Mouse (Mus musculus) mature B cell (primary cell): ENCODE measurements around the gene Fbxo30.

ENCODE experiments used
- in situ Hi-C: fragments of 300-500 bp; cut with MboI; formaldehyde crosslinking; loops from 2 replicates; pipeline ENCODE4 v1.14.3; 2019

The Fbxo30 gene

DNA sequence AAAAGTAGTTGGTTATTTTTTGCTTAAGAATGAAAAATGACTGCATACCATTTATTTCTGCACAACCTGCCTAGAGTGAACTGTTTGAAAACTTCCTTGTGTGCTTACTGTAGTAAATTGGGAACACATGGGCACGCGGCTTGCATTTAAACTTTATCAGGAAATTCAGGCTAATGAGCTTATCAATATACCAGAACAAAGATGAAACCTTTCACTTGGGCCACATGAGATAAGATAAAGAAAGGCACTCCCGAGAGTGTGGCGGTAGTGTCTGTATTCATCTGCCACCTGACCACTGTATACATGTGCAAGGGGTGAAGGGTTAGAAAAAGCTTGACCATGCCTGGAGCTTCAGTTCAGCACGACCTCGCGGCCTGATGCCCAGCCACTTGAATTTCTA is 41.2 kb downstream of the Fbxo30 start:
- in situ Hi-C loops = no loop called here

DNA sequence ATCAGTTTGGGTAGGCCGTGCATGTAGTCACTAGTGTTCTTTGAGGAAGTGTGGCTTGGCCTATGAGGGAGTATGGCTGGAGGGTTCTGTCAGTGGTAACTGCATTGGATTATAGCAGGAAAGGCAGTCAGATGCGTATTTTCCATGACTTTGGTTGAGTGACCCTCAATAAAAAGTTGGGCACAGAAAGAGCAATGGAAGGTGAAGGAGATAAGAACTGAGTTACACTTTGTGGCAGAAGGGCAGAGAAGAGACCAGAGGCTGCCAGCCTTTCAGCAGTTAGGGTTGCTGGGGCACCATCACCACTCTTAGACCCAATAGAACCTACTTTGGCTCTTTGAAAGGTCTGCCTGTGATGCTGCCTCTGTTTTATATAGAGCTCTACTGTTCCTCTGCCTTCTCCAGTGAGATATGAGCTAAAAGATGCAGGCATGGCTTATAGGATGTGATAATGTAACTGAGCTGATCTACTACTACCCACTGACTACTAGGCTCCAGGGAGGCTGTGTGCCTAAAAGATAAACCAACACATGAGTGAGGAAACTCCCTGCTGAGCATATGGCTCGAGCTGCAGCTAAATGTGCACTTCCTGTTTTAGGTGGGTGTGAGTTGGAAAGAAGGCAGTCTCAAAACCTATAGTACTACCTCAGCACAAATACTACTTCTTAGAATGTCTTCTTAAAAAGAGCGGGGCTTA is 42.2 kb downstream of the Fbxo30 start:
- in situ Hi-C loops = no loop called here

DNA sequence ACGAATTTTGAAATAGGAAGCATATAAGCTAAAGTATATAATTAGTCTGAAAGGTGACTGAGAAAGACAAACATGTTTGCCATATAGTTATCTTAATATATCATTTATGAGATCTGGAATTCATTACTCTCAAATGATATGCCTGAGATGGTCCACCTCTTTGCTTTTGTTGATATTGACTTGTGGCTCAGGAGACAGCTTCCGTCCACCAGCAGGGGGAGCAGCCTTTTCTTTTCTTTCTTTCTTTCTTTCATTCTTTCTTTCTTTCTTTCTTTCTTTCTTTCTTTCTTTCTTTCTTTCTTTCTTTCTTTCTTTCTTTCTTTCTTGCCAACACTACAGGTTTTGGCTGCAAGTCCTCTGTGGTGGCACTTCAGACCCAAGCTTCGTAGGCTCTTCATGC is 45.4 kb downstream of the Fbxo30 start:
- in situ Hi-C loops = no loop called here

DNA sequence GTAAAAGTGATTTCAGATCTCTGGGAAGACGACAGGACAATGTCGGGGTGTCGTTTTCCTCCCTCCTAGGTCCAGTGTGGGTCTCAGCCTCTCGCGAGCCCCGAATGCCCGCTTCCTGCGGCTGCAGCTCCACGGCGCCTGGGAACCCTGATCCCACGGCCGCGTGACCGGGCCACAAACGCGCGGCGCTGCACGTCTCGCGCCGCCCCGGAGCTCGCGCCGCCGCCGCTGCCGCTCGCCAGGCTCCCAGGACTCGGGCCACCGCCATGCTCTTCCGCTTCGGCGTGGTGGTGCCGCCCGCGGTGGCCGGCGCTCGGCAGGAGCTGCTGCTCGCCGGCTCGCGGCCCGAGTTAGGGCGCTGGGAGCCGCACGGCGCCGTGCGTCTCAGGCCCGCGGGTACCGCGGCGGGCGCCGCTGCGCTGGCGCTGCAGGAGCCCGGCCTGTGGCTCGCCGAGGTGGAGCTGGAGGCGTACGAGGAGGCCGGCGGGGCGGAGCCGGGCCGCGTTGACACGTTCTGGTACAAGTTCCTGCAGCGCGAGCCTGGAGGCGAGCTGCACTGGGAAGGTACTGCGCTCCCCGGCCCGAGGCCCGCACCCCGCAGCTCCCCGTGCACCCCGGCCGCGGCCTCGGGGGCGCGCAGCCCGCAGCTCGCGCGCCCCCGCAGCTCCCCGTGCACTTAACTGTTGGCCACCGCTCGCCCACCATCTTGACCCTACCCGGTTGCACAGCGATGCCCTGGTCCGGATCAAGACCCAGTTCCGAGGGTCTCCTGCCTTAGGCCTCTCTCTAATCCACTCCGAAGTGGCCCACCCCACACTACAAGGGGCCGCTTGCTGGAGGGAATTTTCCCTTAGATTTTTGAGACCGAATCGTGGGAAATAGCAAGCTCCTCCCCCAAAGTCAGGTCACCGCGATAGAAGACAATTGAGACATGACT is 62.3 kb downstream of the Fbxo30 start, which contains the start of gene Epm2a:
Epm2a (plus strand) TSS at position 200 of the 937 bp plus-strand sequence.
- in situ Hi-C loops = no loop called here

DNA sequence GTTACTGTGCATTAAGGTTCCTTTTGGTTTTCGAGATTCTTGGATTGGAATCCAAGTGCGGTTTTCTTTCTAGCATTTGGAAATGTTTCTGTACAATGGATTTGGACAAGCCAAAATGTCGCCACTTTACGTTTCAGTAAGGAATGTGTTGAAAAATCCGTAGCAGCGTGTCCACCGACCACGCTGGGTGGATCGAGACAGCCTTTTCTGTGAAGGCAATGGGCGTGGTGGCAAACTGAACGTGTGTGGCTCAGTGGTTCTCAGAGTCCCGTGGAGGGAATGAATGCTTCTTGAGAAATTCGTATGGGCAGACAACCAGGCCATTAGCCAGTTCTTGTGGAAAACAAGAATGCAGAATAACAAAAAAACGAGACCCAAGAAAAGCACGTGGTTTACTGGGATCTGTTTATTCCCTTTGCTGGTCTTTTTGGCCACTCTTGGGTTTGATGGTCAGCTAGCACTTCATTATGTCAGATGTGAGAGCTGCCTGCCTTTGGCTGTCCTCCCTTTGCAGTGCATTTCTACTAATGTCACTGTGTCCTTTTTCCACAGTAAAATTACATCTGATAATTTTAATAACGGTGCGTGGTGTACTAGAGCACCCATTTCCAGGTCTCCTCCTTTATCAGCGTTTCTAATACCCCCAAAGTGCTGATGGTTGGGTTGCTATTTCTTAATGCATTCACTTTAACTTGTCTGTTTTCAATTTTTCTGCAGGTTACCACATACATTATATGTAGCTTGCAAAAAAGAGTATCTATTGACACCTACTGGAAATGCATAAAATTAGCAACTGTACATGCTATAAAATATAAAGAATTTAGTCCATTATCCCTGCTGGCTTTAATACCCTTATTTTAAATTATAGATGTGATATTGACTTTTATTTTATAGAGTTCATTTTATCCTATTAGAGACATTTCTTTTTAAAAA is 63.7 kb downstream of the Fbxo30 start:
- in situ Hi-C loops = no loop called here
